Mouse (Mus musculus) 3134 (cell line): ENCODE measurements around the gene Cpne6.

ENCODE experiments used
- DNase-seq: peaks from one replicate; pipeline ENCODE4 v3.0.0-alpha.2; 2011; ENCODE audit warnings: low spot score; ENCODE audit not compliant: insufficient read length; ENCODE audit errors: extremely low read depth

Cpne6 gene

GRCm38 (mm10) chr14:55550191-55550590, 39.9 kb downstream of the Cpne6 start:
- DNase-seq, result no peak

DNA sequence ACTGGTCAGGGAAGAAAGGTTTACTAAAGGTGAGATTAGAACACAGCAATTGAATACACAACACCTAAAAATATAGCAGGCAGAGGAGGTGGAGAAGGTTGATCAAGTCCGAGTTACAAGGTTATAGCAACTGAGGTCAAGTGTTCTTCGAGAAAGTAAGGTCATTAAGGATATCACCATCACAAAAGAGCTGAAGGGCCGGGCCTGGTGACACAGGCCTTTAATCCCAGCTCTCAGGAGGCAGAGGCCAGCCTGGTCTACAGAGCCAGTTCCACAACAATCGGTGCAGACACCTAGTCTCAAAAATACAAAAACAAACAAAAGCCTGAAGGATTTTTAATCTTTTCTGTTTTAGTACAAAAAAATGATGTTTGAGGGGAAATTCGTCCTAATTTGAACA, 41.1 kb downstream of the Cpne6 start:
- no peak for DNase-seq

GRCm38 (mm10) chr14:55551794-55552193, 41.5 kb downstream of the Cpne6 start:
- no peak for DNase-seq

- no peak for DNase-seq
Measured at GRCm38 (mm10) chr14:55554635-55555034, 44.4 kb downstream of the Cpne6 start.

GRCm38 (mm10) chr14:55555788-55556187, 45.5 kb downstream of the Cpne6 start:
- no peak for DNase-seq

- peak; percentile 41 for DNase-seq
Measured at GRCm38 (mm10) chr14:55557003-55557402, 46.8 kb downstream of the Cpne6 start.

DNA sequence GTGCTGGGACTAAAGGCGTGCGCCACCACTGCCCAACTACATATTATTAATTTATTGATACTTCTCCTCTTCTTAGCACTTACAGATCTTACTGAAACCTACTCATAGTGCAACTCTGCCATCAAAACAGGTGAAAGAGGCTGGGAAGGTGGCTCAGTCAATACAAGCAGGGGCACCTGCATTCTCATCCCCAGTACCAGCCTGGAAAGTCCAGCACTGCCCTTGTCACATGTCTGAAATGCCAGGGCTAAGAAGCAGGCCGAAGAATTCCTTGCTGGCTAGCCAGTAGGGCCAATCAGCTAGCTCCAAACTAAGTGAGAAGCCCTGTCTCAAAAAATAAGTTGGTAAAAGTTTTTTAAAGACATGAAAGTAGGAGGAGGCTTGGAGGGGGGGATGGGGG, 47.3 kb downstream of the Cpne6 start:
- DNase-seq, result no peak

DNA sequence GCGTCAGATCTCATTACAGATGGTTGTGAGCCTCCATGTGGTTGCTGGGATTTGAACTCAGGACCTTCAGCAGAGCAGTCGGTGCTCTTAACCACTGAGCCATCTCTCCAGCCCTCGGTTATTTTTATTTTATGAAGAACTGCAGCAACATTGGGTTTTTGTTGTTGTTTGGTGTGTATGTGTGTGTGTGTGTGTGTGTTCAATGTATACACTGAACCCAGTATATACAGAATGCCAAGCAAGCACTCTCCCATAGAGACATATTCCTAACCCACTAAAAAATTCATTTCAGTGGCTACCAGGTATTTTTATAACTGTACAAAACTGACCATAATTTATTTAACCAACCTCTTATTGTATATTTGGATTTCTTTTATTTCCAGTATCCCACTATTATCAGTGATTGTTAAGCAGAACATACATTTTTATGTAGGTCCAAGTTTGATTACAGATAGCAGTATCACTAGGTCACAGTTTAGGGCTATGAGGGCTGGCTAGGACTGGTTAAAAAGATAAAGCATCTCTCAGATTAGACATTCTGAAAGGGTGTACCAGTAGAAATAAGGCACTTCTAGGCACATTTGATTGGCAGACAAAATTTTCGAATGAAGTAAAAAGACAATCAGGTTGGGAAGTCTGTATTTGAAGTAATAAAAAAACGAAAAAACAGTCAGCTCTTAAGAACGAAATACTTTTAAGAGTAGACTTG, 48.6 kb downstream of the Cpne6 start:
- DNase-seq, result no peak

DNA sequence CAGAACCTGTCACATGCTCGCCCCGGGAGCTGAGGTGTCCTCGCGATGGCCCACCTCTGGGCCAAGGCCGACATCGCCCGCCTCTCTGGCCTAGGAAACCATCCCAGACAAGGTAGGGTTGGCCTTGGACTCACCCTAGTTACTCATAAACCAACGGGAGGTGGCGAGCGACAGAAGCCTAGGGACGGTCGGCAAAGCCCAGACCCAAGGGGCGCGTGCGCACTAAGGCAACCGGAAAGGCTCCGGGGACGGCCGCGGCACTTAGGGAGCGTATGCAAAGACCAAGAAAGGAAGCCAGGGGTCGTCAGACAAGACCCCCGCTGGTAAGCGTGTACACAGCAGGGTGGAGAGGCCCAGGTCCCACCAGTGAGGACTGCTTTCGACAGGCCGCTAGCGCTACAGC, 49.6 kb downstream of the Cpne6 start, which contains the start of gene Dcaf11:
Dcaf11 (plus strand) TSS at position 208 of the 403 bp plus-strand sequence.
- DNase-seq, result peak; percentile 92

- DNase-seq, result peak; percentile 96
Measured at GRCm38 (mm10) chr14:55560202-55561073, 50.2 kb downstream of the Cpne6 start, which contains the start of gene A730061H03Rik. Gene A730061H03Rik (minus strand): TSS chr14:55560406.

- DNase-seq, result no peak
Measured at GRCm38 (mm10) chr14:55561860-55562259, 51.6 kb downstream of the Cpne6 start.

DNA sequence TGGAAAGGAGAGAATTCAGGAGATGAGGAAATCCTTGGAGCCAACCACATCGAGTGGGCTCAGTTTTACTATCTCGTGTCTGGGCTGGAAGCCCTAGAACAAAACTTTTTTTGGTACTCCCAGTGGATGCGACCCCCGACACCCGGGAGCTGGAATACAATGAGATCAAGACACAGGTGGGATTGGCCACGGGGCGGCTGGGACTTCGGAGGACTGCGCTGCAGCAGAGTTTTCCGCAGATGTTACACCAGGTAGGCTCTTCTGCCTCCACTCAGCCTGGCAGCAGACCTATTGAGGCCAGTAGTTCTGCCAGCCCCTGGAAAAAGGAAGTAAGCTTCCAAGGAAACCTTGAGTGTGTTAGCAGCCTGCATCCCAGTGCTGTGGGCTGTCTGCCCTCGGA, 53.0 kb downstream of the Cpne6 start:
- DNase-seq, result no peak

- no peak for DNase-seq
Measured at GRCm38 (mm10) chr14:55565748-55566147, 55.5 kb downstream of the Cpne6 start.
